Mouse (Mus musculus) NIH3T3 (cell line): Measurements from ENCODE around the gene Rpl27a.

Experiments
- DNase-seq: peaks from one replicate; pipeline ENCODE4 v3.0.0-alpha.2; 2012; ENCODE audit warnings: low read depth

Gene Rpl27a

GRCm38 (mm10) chr7:109563775-109564362 is 44.9 kb downstream of the Rpl27a start:
- DNase-seq = no peak

- no peak for DNase-seq
These were observed 47.4 kb downstream of the Rpl27a start for GRCm38 (mm10) chr7:109566327-109566726.

DNA sequence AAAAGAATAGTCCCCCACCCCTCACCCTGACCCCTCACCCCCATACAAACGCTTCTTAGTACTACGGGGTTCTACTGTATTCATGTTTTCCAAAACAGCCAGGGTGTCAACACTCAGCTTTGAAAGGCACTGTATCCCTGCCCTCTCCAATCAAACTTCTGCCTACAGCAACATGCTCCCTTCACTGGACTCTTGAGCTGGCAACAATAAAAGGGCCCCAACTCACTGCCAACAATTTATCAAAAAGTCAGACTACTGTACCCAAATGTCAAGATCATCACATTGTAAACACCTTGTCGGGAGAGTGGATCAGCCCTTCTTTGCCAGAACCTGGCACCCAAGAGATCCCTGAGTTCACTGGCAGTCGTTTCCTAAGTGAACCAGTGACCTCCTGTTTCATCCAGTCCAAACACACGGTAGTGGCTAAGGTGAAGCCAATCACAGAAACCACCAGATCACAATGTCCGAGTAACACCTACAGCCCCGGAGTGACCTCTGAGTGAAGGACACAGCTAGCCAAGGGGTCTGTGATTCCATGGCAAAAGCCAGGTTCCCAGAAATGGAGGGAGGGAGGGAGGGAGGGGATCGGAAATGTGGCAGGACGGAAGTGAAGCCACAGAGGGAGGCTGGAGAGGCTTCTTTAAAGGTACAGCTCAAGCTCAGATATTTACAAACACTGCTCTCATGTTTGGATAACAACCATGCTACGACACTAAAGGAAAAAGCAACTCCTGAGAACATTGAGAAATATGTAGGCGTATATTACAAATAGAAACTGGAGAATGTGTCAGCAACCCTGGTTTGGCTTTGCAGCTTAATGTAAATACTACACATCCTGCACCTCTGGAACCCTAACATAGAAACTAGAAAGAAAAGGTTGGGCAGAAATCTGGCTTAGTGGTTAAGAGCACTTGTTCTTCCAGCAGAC is 48.2 kb downstream of the Rpl27a start:
- no peak for DNase-seq

DNA sequence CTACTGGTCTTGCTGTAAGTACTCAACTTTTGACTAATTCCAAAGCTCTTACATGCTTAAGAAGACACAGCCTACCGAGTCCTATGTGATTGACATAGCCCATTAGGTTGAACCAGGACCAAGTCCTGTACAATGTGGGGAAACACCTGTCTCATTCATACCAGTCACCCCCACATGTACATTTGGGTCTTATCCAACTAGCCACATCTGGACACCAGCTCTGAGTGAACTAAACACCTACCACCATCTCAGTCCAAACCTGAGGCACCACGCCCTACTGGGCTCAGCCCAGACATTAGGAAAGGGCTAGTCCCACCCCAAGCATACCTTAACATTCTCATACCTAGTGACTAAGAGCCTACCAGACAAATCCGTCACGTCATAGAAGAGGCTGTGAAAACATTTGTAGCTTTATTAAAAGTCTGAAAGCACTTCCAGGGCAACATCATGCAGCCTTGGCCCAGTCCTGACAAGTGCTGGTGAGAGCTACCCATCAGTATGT is 49.5 kb downstream of the Rpl27a start:
- DNase-seq = no peak
